Mouse (Mus musculus): ENCODE measurements at regions not wholly inside any gene's neighbourhood (a gene's known extent, or its start where the extent isn't known, plus 50 kb on each side); places are given as distances from the start of the nearest gene placed in this dataset.

- Histone ChIP-seq H3K27ac (ENCODE audit: low read depth) (no peak overlapping the region), H3K4me1 (ENCODE audit: control insufficient read depth, insufficient read depth) (no peaks in the 10 kb centered on the region), H3K4me2 (ENCODE audit: low read depth, low read length) (no peak overlapping the region), H3K9ac (replicated peaks; ENCODE audit: low read depth, low read length) (no peak overlapping the region), H3K27me3 (ENCODE audit: control insufficient read depth, insufficient read depth, low read length) (no peaks in the 10 kb centered on the region), H3K4me3 (ENCODE audit: low read depth, low read length) (no peak overlapping the region), H3K9me3 (replicated peaks; ENCODE audit: control insufficient read depth, low read length) (no peaks in the 10 kb centered on the region), H3K36me3 (replicated peaks; ENCODE audit: control insufficient read depth, insufficient read depth, low read length) (no peaks in the 10 kb centered on the region)
- no peak for ATAC-seq (ENCODE audit: insufficient read depth, low read depth)
- DNase-seq (ENCODE audit: low spot score): no peak
- 90% methylated on average over 6 of the region's 6 CpGs for WGBS
- TF ChIP-seq CTCF (IDR thresholded peaks at IDR 0.05; ENCODE audit: low read depth): no peak
- no peak for TF ChIP-seq EP300 (IDR thresholded peaks at IDR 0.05; ENCODE audit: low read depth)
These were observed 170.1 kb upstream of the Jarid2 start for GRCm38 (mm10) chr13:44559178-44559565.

GRCm38 (mm10) chr13:44559706-44560105 lies 169.6 kb upstream of the Jarid2 start:
- Histone ChIP-seq H3K36me3 (replicated peaks; ENCODE audit: control insufficient read depth, insufficient read depth, low read length) (no peaks in the 10 kb centered on the region), H3K9me3 (replicated peaks; ENCODE audit: control insufficient read depth, low read length) (no peaks in the 10 kb centered on the region), H3K27me3 (ENCODE audit: control insufficient read depth, insufficient read depth, low read length) (no peaks in the 10 kb centered on the region), H3K27ac (ENCODE audit: low read depth) (no peak overlapping the region), H3K4me2 (ENCODE audit: low read depth, low read length) (no peak overlapping the region), H3K9ac (replicated peaks; ENCODE audit: low read depth, low read length) (no peak overlapping the region), H3K4me3 (ENCODE audit: low read depth, low read length) (no peak overlapping the region), H3K4me1 (ENCODE audit: control insufficient read depth, insufficient read depth) (no peaks in the 10 kb centered on the region)
- ATAC-seq (ENCODE audit: insufficient read depth, low read depth): no peak
- WGBS: 27% methylated on average over 2 of the region's 2 CpGs
- TF ChIP-seq EP300 (IDR thresholded peaks at IDR 0.05; ENCODE audit: low read depth): no peak
- no peak for TF ChIP-seq CTCF (IDR thresholded peaks at IDR 0.05; ENCODE audit: low read depth)
- DNase-seq (ENCODE audit: low spot score): no peak

- H3K4me3 ChIP-seq (ENCODE audit: low read depth, low read length): no peak overlapping the region
- WGBS: 72% methylated on average over 11 of the region's 11 CpGs
- no peak overlapping the region for H3K9ac ChIP-seq (replicated peaks; ENCODE audit: low read depth, low read length)
- no peaks in the 10 kb centered on the region for H3K9me3 ChIP-seq (replicated peaks; ENCODE audit: control insufficient read depth, low read length)
- no peaks in the 10 kb centered on the region for H3K27me3 ChIP-seq (ENCODE audit: control insufficient read depth, insufficient read depth, low read length)
- H3K36me3 ChIP-seq (replicated peaks; ENCODE audit: control insufficient read depth, insufficient read depth, low read length): no peaks in the 10 kb centered on the region
- H3K4me2 ChIP-seq (ENCODE audit: low read depth, low read length): no peak overlapping the region
- TF ChIP-seq EP300 (IDR thresholded peaks at IDR 0.05; ENCODE audit: low read depth) (no peak), CTCF (IDR thresholded peaks at IDR 0.05; ENCODE audit: low read depth) (no peak)
- peaks cover 6% of the 10 kb centered on the region; the same call in 1 of the 2 replicates for H3K4me1 ChIP-seq (ENCODE audit: control insufficient read depth, insufficient read depth)
- no peak for DNase-seq (ENCODE audit: low spot score)
- no peak for ATAC-seq (ENCODE audit: insufficient read depth, low read depth)
- H3K27ac ChIP-seq (ENCODE audit: low read depth): no peak overlapping the region
These were observed 164.6 kb upstream of the Jarid2 start for GRCm38 (mm10) chr13:44564705-44565104.

GRCm38 (mm10) chr13:44567696-44568095 lies 161.6 kb upstream of the Jarid2 start:
- no peak for ATAC-seq (ENCODE audit: insufficient read depth, low read depth)
- no peak overlapping the region for H3K4me2 ChIP-seq (ENCODE audit: low read depth, low read length)
- H3K36me3 ChIP-seq (replicated peaks; ENCODE audit: control insufficient read depth, insufficient read depth, low read length): no peaks in the 10 kb centered on the region
- 28% methylated on average over 2 of the region's 2 CpGs for WGBS
- no peak for DNase-seq (ENCODE audit: low spot score)
- H3K9me3 ChIP-seq (replicated peaks; ENCODE audit: control insufficient read depth, low read length): no peaks in the 10 kb centered on the region
- no peak overlapping the region for H3K4me3 ChIP-seq (ENCODE audit: low read depth, low read length)
- TF ChIP-seq CTCF (IDR thresholded peaks at IDR 0.05; ENCODE audit: low read depth): no peak
- no peak for TF ChIP-seq EP300 (IDR thresholded peaks at IDR 0.05; ENCODE audit: low read depth)
- H3K27ac ChIP-seq (ENCODE audit: low read depth): no peak overlapping the region
- no peak overlapping the region for H3K9ac ChIP-seq (replicated peaks; ENCODE audit: low read depth, low read length)
- peaks cover 8% of the 10 kb centered on the region; the same call in 1 of the 2 replicates for H3K4me1 ChIP-seq (ENCODE audit: control insufficient read depth, insufficient read depth)
- H3K27me3 ChIP-seq (ENCODE audit: control insufficient read depth, insufficient read depth, low read length): no peaks in the 10 kb centered on the region

GRCm38 (mm10) chr13:44569241-44569778 lies 160.0 kb upstream of the Jarid2 start:
- Histone ChIP-seq H3K36me3 (replicated peaks; ENCODE audit: control insufficient read depth, insufficient read depth, low read length) (no peaks in the 10 kb centered on the region), H3K9me3 (replicated peaks; ENCODE audit: control insufficient read depth, low read length) (no peaks in the 10 kb centered on the region), H3K4me1 (ENCODE audit: control insufficient read depth, insufficient read depth) (peaks cover 8% of the 10 kb centered on the region; the same call in 1 of the 2 replicates), H3K4me3 (ENCODE audit: low read depth, low read length) (no peak overlapping the region), H3K9ac (replicated peaks; ENCODE audit: low read depth, low read length) (no peak overlapping the region), H3K4me2 (ENCODE audit: low read depth, low read length) (no peak overlapping the region), H3K27me3 (ENCODE audit: control insufficient read depth, insufficient read depth, low read length) (no peaks in the 10 kb centered on the region), H3K27ac (ENCODE audit: low read depth) (peak overlapping the region; percentile 63; the same call in 1 of the 2 replicates)
- DNase-seq (ENCODE audit: low spot score): peak; percentile 70
- TF ChIP-seq CTCF (IDR thresholded peaks at IDR 0.05; ENCODE audit: low read depth) (no peak), EP300 (IDR thresholded peaks at IDR 0.05; ENCODE audit: low read depth) (peak; percentile 84)
- peak; percentile 82 for ATAC-seq (ENCODE audit: insufficient read depth, low read depth)
- 29% methylated on average over 3 of the region's 3 CpGs for WGBS

- Histone ChIP-seq H3K9ac (replicated peaks; ENCODE audit: low read depth, low read length) (no peak overlapping the region), H3K9me3 (replicated peaks; ENCODE audit: control insufficient read depth, low read length) (no peaks in the 10 kb centered on the region), H3K27ac (ENCODE audit: low read depth) (no peak overlapping the region), H3K27me3 (ENCODE audit: control insufficient read depth, insufficient read depth, low read length) (no peaks in the 10 kb centered on the region), H3K4me3 (ENCODE audit: low read depth, low read length) (no peak overlapping the region), H3K4me2 (ENCODE audit: low read depth, low read length) (no peak overlapping the region), H3K4me1 (ENCODE audit: control insufficient read depth, insufficient read depth) (peaks cover 8% of the 10 kb centered on the region; the same call in 1 of the 2 replicates), H3K36me3 (replicated peaks; ENCODE audit: control insufficient read depth, insufficient read depth, low read length) (no peaks in the 10 kb centered on the region)
- ATAC-seq (ENCODE audit: insufficient read depth, low read depth) (no peak), DNase-seq (ENCODE audit: low spot score) (no peak)
- no peak for TF ChIP-seq CTCF (IDR thresholded peaks at IDR 0.05; ENCODE audit: low read depth)
- no peak for TF ChIP-seq EP300 (IDR thresholded peaks at IDR 0.05; ENCODE audit: low read depth)
- WGBS: 34% methylated on average over 7 of the region's 7 CpGs
These were observed 155.8 kb upstream of the Jarid2 start for GRCm38 (mm10) chr13:44573463-44573862.

All from heart, postnatal 0 days (tissue).